Mouse (Mus musculus): ENCODE results near the gene Dagla. TPM values are rescaled to one million over a fixed set of nuclear protein-coding genes. Genes with fewer than 3 reads are reported as not detected.
A peak's percentile ranks its signal among the peaks of the same experiment; 100 is the strongest.

The Dagla gene
- polyA plus RNA-seq, 1 experiment from 2014 or later, result 11.5 TPM

GRCm38 (mm10) chr19:10224637-10225453, 79.8 kb downstream of the Dagla start:
- Histone ChIP-seq H3K9me3 (ENCODE audit: control insufficient read depth, low read length) (no peaks in the 10 kb centered on the region), H3K4me3 (ENCODE audit: low read length) (no peak overlapping the region), H3K4me1 (ENCODE audit: control insufficient read depth, insufficient read depth, low read depth, low read length) (no peaks in the 10 kb centered on the region), H3K9ac (ENCODE audit: low read depth, low read length) (no peak overlapping the region), H3K36me3 (ENCODE audit: control insufficient read depth, insufficient read depth, low read length) (no peaks in the 10 kb centered on the region), H3K4me2 (ENCODE audit: low read length) (no peak overlapping the region), H3K27me3 (replicated peaks; ENCODE audit: control insufficient read depth, insufficient read depth, low read length) (no peaks in the 10 kb centered on the region), H3K27ac (ENCODE audit: low read depth, low read length) (no peak overlapping the region)
- no peak for ATAC-seq
- WGBS, result 29% methylated on average over 26 of the region's 26 CpGs

GRCm38 (mm10) chr19:10223561-10223960, 81.1 kb downstream of the Dagla start:
- Histone ChIP-seq H3K36me3 (ENCODE audit: control insufficient read depth, insufficient read depth, low read length) (no peaks in the 10 kb centered on the region), H3K4me3 (ENCODE audit: low read length) (no peak overlapping the region), H3K4me1 (ENCODE audit: control insufficient read depth, insufficient read depth, low read depth, low read length) (no peaks in the 10 kb centered on the region), H3K9ac (ENCODE audit: low read depth, low read length) (no peak overlapping the region), H3K9me3 (ENCODE audit: control insufficient read depth, low read length) (no peaks in the 10 kb centered on the region), H3K27me3 (replicated peaks; ENCODE audit: control insufficient read depth, insufficient read depth, low read length) (no peaks in the 10 kb centered on the region), H3K27ac (ENCODE audit: low read depth, low read length) (no peak overlapping the region), H3K4me2 (ENCODE audit: low read length) (no peak overlapping the region)
- ATAC-seq, result no peak
- 67% methylated on average over 4 of the region's 4 CpGs for WGBS

- H3K27ac ChIP-seq (ENCODE audit: low read depth, low read length), result no peak overlapping the region
- H3K36me3 ChIP-seq (ENCODE audit: control insufficient read depth, insufficient read depth, low read length), result no peaks in the 10 kb centered on the region
- H3K9me3 ChIP-seq (ENCODE audit: control insufficient read depth, low read length), result no peaks in the 10 kb centered on the region
- no peak overlapping the region for H3K4me2 ChIP-seq (ENCODE audit: low read length)
- H3K4me1 ChIP-seq (ENCODE audit: control insufficient read depth, insufficient read depth, low read depth, low read length), result no peaks in the 10 kb centered on the region
- WGBS, result 52% methylated on average over 8 of the region's 8 CpGs
- no peak overlapping the region for H3K9ac ChIP-seq (ENCODE audit: low read depth, low read length)
- no peak for ATAC-seq
- H3K27me3 ChIP-seq (replicated peaks; ENCODE audit: control insufficient read depth, insufficient read depth, low read length), result no peaks in the 10 kb centered on the region
- H3K4me3 ChIP-seq (ENCODE audit: low read length), result no peak overlapping the region
Measured at GRCm38 (mm10) chr19:10222656-10223055, 82.0 kb downstream of the Dagla start.

- Histone ChIP-seq H3K4me2 (ENCODE audit: low read length) (no peak overlapping the region), H3K4me1 (ENCODE audit: control insufficient read depth, insufficient read depth, low read depth, low read length) (no peaks in the 10 kb centered on the region), H3K36me3 (ENCODE audit: control insufficient read depth, insufficient read depth, low read length) (no peaks in the 10 kb centered on the region), H3K27ac (ENCODE audit: low read depth, low read length) (no peak overlapping the region), H3K9me3 (ENCODE audit: control insufficient read depth, low read length) (no peaks in the 10 kb centered on the region), H3K9ac (ENCODE audit: low read depth, low read length) (no peak overlapping the region), H3K4me3 (ENCODE audit: low read length) (no peak overlapping the region), H3K27me3 (replicated peaks; ENCODE audit: control insufficient read depth, insufficient read depth, low read length) (no peaks in the 10 kb centered on the region)
- WGBS, result 62% methylated on average over 4 of the region's 4 CpGs
- 0 out of 2 replicates have a peak, but pooled peaks have one; percentile 25 for ATAC-seq
Measured at GRCm38 (mm10) chr19:10221585-10221984, 83.1 kb downstream of the Dagla start.

GRCm38 (mm10) chr19:10219593-10219992, 85.1 kb downstream of the Dagla start:
- H3K36me3 ChIP-seq (ENCODE audit: control insufficient read depth, insufficient read depth, low read length), result no peaks in the 10 kb centered on the region
- no peak overlapping the region for H3K27ac ChIP-seq (ENCODE audit: low read depth, low read length)
- WGBS, result 89% methylated on average over 6 of the region's 6 CpGs
- H3K4me1 ChIP-seq (ENCODE audit: control insufficient read depth, insufficient read depth, low read depth, low read length), result no peaks in the 10 kb centered on the region
- H3K4me2 ChIP-seq (ENCODE audit: low read length), result no peak overlapping the region
- no peak overlapping the region for H3K4me3 ChIP-seq (ENCODE audit: low read length)
- H3K27me3 ChIP-seq (replicated peaks; ENCODE audit: control insufficient read depth, insufficient read depth, low read length), result no peaks in the 10 kb centered on the region
- H3K9ac ChIP-seq (ENCODE audit: low read depth, low read length), result no peak overlapping the region
- no peak for ATAC-seq
- H3K9me3 ChIP-seq (ENCODE audit: control insufficient read depth, low read length), result no peaks in the 10 kb centered on the region

- no peak overlapping the region for H3K9ac ChIP-seq (ENCODE audit: low read depth, low read length)
- no peak overlapping the region for H3K4me3 ChIP-seq (ENCODE audit: low read length)
- H3K4me2 ChIP-seq (ENCODE audit: low read length), result no peak overlapping the region
- no peaks in the 10 kb centered on the region for H3K9me3 ChIP-seq (ENCODE audit: control insufficient read depth, low read length)
- no peaks in the 10 kb centered on the region for H3K27me3 ChIP-seq (replicated peaks; ENCODE audit: control insufficient read depth, insufficient read depth, low read length)
- ATAC-seq, result peak; percentile 22; the same call in 1 of the 2 replicates
- 49% methylated on average over 3 of the region's 3 CpGs for WGBS
- H3K36me3 ChIP-seq (ENCODE audit: control insufficient read depth, insufficient read depth, low read length), result no peaks in the 10 kb centered on the region
- H3K27ac ChIP-seq (ENCODE audit: low read depth, low read length), result no peak overlapping the region
- no peaks in the 10 kb centered on the region for H3K4me1 ChIP-seq (ENCODE audit: control insufficient read depth, insufficient read depth, low read depth, low read length)
Measured at GRCm38 (mm10) chr19:10219108-10219507, 85.6 kb downstream of the Dagla start.

- Histone ChIP-seq H3K36me3 (ENCODE audit: control insufficient read depth, insufficient read depth, low read length) (no peaks in the 10 kb centered on the region), H3K9ac (ENCODE audit: low read depth, low read length) (no peak overlapping the region), H3K9me3 (ENCODE audit: control insufficient read depth, low read length) (no peaks in the 10 kb centered on the region), H3K27ac (ENCODE audit: low read depth, low read length) (no peak overlapping the region), H3K4me3 (ENCODE audit: low read length) (no peak overlapping the region), H3K27me3 (replicated peaks; ENCODE audit: control insufficient read depth, insufficient read depth, low read length) (no peaks in the 10 kb centered on the region), H3K4me1 (ENCODE audit: control insufficient read depth, insufficient read depth, low read depth, low read length) (no peaks in the 10 kb centered on the region), H3K4me2 (ENCODE audit: low read length) (no peak overlapping the region)
- ATAC-seq, result no peak
- 88% methylated on average over 8 of the region's 8 CpGs for WGBS
Measured at GRCm38 (mm10) chr19:10216101-10216500, 88.6 kb downstream of the Dagla start.

GRCm38 (mm10) chr19:10213796-10214471, 90.7 kb downstream of the Dagla start:
- H3K4me1 ChIP-seq (ENCODE audit: control insufficient read depth, insufficient read depth, low read depth, low read length), result no peaks in the 10 kb centered on the region
- no peak for ATAC-seq
- 82% methylated on average over 10 of the region's 10 CpGs for WGBS

GRCm38 (mm10) chr19:10210885-10211284, 93.8 kb downstream of the Dagla start:
- no peak for ATAC-seq
- H3K9ac ChIP-seq (ENCODE audit: low read depth, low read length), result no peak overlapping the region
- no peaks in the 10 kb centered on the region for H3K9me3 ChIP-seq (ENCODE audit: control insufficient read depth, low read length)
- H3K36me3 ChIP-seq (ENCODE audit: control insufficient read depth, insufficient read depth, low read length), result peaks cover 7% of the 10 kb centered on the region
- H3K4me1 ChIP-seq (ENCODE audit: control insufficient read depth, insufficient read depth, low read depth, low read length), result no peaks in the 10 kb centered on the region
- H3K4me3 ChIP-seq (ENCODE audit: low read length), result no peak overlapping the region
- no peak overlapping the region for H3K4me2 ChIP-seq (ENCODE audit: low read length)
- no peaks in the 10 kb centered on the region for H3K27me3 ChIP-seq (replicated peaks; ENCODE audit: control insufficient read depth, insufficient read depth, low read length)
- no peak overlapping the region for H3K27ac ChIP-seq (ENCODE audit: low read depth, low read length)
- 87% methylated on average over 4 of the region's 4 CpGs for WGBS

More at GRCm38 (mm10) chr19:10213796-10214471, 90.7 kb downstream of the Dagla start:
- no peak overlapping the region for H3K4me3 ChIP-seq (ENCODE audit: low read length)
- H3K4me2 ChIP-seq (ENCODE audit: low read length), result no peak overlapping the region
- H3K9me3 ChIP-seq (ENCODE audit: control insufficient read depth, low read length), result no peaks in the 10 kb centered on the region
- H3K27me3 ChIP-seq (replicated peaks; ENCODE audit: control insufficient read depth, insufficient read depth, low read length), result no peaks in the 10 kb centered on the region
- H3K36me3 ChIP-seq (ENCODE audit: control insufficient read depth, insufficient read depth, low read length), result peaks cover 7% of the 10 kb centered on the region
- H3K27ac ChIP-seq (ENCODE audit: low read depth, low read length), result no peak overlapping the region
- no peak overlapping the region for H3K9ac ChIP-seq (ENCODE audit: low read depth, low read length)
